Mouse (Mus musculus) forebrain, embryonic 11.5 days (tissue): ENCODE measurements around the gene Saxo2. TPM values are rescaled to one million over a fixed set of nuclear protein-coding genes. Genes with fewer than 3 reads are reported as not detected.

ENCODE experiments used
- ATAC-seq: fragments of 200-750 bp; cut with Nextera tagmentation; replicated peaks from 2 replicates; pipeline ENCODE4 v1.8.0; 2017; ENCODE audit warnings: moderate TSS enrichment; ENCODE audit not compliant: low FRiP score
- DNase-seq: peaks from one replicate; pipeline ENCODE4 v3.0.0-alpha.2; 2017; ENCODE audit warnings: low spot score
- H3K27ac ChIP-seq: fragments of 300-500 bp; sonication (generic); 2 replicates; pipeline ENCODE4 v1.5.1; 2014; ENCODE audit warnings: low read depth, low read length
- H3K27me3 ChIP-seq: fragments of 300-500 bp; sonication (generic); 2 replicates; pipeline ENCODE4 v1.6.1; 2014; ENCODE audit warnings: mild to moderate bottlenecking, low read length, mixed read lengths; ENCODE audit not compliant: control insufficient read depth, insufficient read depth
- H3K36me3 ChIP-seq: fragments of 300-500 bp; sonication (generic); 2 replicates; pipeline ENCODE4 v1.6.1; 2014; ENCODE audit warnings: mild to moderate bottlenecking, low read length, moderate library complexity, mixed read lengths; ENCODE audit not compliant: control insufficient read depth, insufficient read depth
- H3K4me1 ChIP-seq: fragments of 300-500 bp; sonication (generic); replicated peaks from 2 replicates; pipeline ENCODE4 v1.6.1; 2014; ENCODE audit warnings: low read length, mixed read lengths; ENCODE audit not compliant: control insufficient read depth, insufficient read depth
- H3K4me2 ChIP-seq: fragments of 300-500 bp; sonication (generic); 2 replicates; pipeline ENCODE4 v1.6.1; 2014; ENCODE audit warnings: low read depth, mild to moderate bottlenecking, low read length, moderate library complexity, mixed read lengths; ENCODE audit not compliant: severe bottlenecking
- H3K4me3 ChIP-seq: fragments of 300-500 bp; sonication (generic); 2 replicates; pipeline ENCODE4 v1.5.1; 2014; ENCODE audit warnings: low read depth, low read length
- H3K9ac ChIP-seq: fragments of 300-500 bp; sonication (generic); 2 replicates; pipeline ENCODE4 v1.6.1; 2014; ENCODE audit warnings: low read length
- H3K9me3 ChIP-seq: fragments of 300-500 bp; sonication (generic); 2 replicates; pipeline ENCODE4 v1.6.1; 2016; ENCODE audit warnings: low read length, mixed read lengths; ENCODE audit not compliant: control insufficient read depth
- WGBS: fragments of 180-500 bp; shearing (Covaris S2); extraction: QIAGEN DNeasy Blood & Tissue Kit; methylation state at CpG from one replicate; pipeline ENCODE4 v1.1.7; 2014; 5-methylcytosine and 5-hydroxymethylcytosine counted together
- polyA plus RNA-seq: library from polyadenylated mRNA; unstranded; fragments of >200 nt; fragmentation: Nextera tagmentation; extraction: Ambion mirVana; gene quantifications from 2 replicates; pipeline ENCODE4 v1.2.1, GENCODE M21; 2014

The Saxo2 gene
- 6.4 and 7.8 TPM in 2 replicates for polyA plus RNA-seq

DNA sequence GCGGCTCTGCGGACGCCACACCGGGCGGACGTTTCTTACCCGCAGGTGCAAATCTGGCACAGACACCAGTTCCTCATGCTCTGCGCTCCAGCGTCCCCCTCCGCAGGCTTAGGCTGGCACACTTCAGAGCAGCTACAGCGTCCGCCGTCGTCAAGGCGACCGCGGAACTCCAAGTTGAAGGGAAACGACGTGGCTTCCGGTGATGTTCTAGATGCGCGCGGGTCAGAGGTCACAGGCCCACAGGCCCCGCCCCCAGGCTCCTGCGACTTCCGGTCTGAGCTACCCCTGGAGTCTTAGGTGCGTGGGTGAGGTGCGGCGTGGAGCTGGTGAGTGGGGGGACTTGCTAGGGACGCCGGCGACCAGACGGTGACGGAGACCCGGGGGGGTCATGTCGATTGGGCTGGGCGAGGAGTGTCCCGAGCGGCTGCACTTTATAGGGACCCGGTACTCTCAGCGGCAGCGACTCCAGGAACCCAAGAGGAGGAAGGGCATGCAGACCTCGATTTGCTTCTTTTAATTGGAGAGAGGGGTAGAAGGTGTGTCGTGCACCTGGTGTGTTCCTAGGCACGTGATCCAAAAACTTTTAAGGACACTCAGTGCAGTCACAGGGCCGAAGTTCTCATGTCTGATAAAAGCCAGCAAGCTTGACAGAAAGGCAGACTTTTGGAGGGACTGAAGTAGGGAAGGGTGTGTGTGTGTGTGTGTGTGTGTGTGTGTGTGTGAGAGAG lies at the start of gene Saxo2, which contains the start of gene Efl1:
Saxo2 (minus strand) TSS at position 176 of the 728 bp plus-strand sequence.
Efl1 (plus strand) TSS at position 262 of the 728 bp plus-strand sequence.
- Histone ChIP-seq H3K36me3 (no peaks in the 10 kb centered on the region), H3K4me3 (peak within 1 kb of the TSS; percentile 76), H3K4me2 (peak within 1 kb of the TSS; percentile 57), H3K27me3 (no peaks in the 10 kb centered on the region), H3K9me3 (no peaks in the 10 kb centered on the region), H3K9ac (peak within 1 kb of the TSS; percentile 65), H3K27ac (no peak within 1 kb of the TSS), H3K4me1 (0 out of 2 replicates have a peak, but pooled peaks cover 5% of the 10 kb centered on the region)
- peak; percentile 99 for ATAC-seq
- peak; percentile 97 for DNase-seq
- under 1% methylated on average over 44 of the region's 46 CpGs for WGBS

DNA sequence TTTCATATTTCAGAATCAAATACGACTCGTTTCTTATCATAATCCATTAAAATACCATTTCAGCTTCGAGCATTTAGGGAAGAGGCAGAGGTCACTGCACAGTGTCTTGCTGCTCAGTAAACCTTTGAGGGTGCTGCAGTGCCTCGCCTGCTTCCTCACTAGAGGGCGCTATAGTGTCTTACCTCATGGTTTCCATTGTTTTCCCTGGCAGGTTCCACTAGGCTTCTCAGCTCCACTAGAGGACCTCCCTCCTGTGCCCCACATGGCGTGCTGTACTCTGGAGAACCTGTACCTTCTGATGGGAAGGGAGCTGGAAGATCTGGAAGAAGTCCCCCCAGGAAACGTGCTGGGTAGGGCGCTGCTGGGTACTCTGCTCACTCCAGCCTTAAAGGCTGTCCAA lies 49.3 kb upstream of the Saxo2 start:
- ATAC-seq (no peak), DNase-seq (no peak)
- Histone ChIP-seq H3K9ac (no peak overlapping the region), H3K27me3 (no peaks in the 10 kb centered on the region), H3K36me3 (no peaks in the 10 kb centered on the region; the same call in 1 of the 2 replicates), H3K9me3 (no peaks in the 10 kb centered on the region), H3K4me3 (no peak overlapping the region), H3K4me1 (no peaks in the 10 kb centered on the region), H3K4me2 (no peak overlapping the region), H3K27ac (no peak overlapping the region)
- WGBS: 73% methylated on average over 8 of the region's 8 CpGs

DNA sequence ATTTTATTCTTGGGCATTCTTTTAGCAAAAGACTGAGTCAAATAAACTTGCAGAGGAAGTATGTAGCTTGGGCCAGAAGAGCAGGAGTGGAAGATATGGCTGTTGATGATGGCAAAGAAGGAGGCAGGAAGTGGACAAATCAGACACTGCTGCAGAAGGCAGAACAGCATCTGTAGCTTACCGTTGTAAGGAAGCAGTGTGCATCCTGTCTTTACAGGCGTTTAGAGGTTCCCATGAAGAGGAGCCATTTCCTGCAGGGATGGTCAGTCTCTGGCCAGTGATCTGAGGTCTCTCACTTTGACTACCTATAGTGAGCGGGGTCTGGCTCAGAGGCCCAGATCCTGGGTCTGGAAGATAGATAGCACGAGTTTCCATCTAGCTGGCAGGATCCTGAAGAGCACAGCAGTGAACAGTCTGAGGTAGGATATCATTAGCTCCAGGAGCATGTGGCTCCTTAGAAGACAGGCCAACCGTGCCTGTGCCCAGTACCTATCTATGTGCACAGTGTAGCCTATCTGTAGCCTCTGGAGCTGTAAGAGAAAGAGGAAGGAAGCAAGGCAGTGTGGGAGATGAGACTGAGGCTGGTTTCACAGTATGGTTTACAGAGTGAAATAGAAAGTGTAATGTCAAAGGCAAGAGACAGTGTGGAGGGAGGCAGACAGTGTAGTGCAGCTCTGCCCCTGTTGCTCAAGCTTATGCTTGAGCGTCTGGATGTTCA lies 42.9 kb upstream of the Saxo2 start:
- Histone ChIP-seq H3K9ac (no peak overlapping the region), H3K4me1 (no peaks in the 10 kb centered on the region), H3K9me3 (no peaks in the 10 kb centered on the region), H3K27ac (no peak overlapping the region), H3K4me3 (no peak overlapping the region), H3K4me2 (no peak overlapping the region), H3K36me3 (no peaks in the 10 kb centered on the region; the same call in 1 of the 2 replicates), H3K27me3 (no peaks in the 10 kb centered on the region)
- 83% methylated on average over 6 of the region's 6 CpGs for WGBS
- DNase-seq (no peak), ATAC-seq (no peak)

DNA sequence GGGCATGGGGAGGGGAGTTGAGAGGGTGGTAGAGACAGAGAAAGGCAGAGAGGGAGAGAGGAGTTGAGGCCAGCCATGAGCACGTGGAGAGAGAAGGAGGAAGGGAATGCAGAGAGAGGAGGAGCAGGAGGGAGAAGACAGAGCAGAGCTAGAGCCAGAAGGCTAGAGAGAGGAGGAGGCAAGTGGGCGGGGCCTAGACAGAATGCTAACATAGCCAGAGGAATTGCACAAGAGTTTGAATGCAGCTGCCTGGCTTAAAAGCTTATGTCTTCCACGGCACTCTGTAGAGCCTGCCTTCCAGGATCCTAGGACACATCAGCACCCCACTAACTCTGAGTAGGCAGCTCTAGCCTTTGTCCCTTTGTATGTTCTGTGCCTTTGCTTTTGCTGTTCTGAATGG lies 40.4 kb upstream of the Saxo2 start:
- Histone ChIP-seq H3K27me3 (no peaks in the 10 kb centered on the region), H3K4me3 (no peak overlapping the region), H3K36me3 (no peaks in the 10 kb centered on the region; the same call in 1 of the 2 replicates), H3K4me1 (no peaks in the 10 kb centered on the region), H3K27ac (no peak overlapping the region), H3K9me3 (no peaks in the 10 kb centered on the region), H3K9ac (no peak overlapping the region), H3K4me2 (no peak overlapping the region)
- no peak for ATAC-seq
- 57% methylated on average over 3 of the region's 3 CpGs for WGBS
- no peak for DNase-seq

- H3K27ac ChIP-seq: no peak overlapping the region
- no peaks in the 10 kb centered on the region for H3K4me1 ChIP-seq
- no peaks in the 10 kb centered on the region for H3K9me3 ChIP-seq
- no peaks in the 10 kb centered on the region for H3K27me3 ChIP-seq
- WGBS: 95% methylated on average over 5 of the region's 5 CpGs
- DNase-seq (no peak), ATAC-seq (no peak)
- no peaks in the 10 kb centered on the region; the same call in 1 of the 2 replicates for H3K36me3 ChIP-seq
- no peak overlapping the region for H3K4me3 ChIP-seq
- H3K4me2 ChIP-seq: no peak overlapping the region
- H3K9ac ChIP-seq: no peak overlapping the region
Measured at GRCm38 (mm10) chr7:82679901-82680300, 31.6 kb upstream of the Saxo2 start.

GRCm38 (mm10) chr7:82676834-82677233 lies 28.5 kb upstream of the Saxo2 start:
- no peak overlapping the region for H3K9ac ChIP-seq
- whole genome bisulfite sequencing: 91% methylated on average over 6 of the region's 6 CpGs
- H3K9me3 ChIP-seq: no peaks in the 10 kb centered on the region
- no peaks in the 10 kb centered on the region for H3K4me1 ChIP-seq
- no peak overlapping the region for H3K27ac ChIP-seq
- no peaks in the 10 kb centered on the region for H3K36me3 ChIP-seq
- DNase-seq (no peak), ATAC-seq (no peak)
- H3K4me2 ChIP-seq: no peak overlapping the region
- H3K4me3 ChIP-seq: no peak overlapping the region
- H3K27me3 ChIP-seq: no peaks in the 10 kb centered on the region

DNA sequence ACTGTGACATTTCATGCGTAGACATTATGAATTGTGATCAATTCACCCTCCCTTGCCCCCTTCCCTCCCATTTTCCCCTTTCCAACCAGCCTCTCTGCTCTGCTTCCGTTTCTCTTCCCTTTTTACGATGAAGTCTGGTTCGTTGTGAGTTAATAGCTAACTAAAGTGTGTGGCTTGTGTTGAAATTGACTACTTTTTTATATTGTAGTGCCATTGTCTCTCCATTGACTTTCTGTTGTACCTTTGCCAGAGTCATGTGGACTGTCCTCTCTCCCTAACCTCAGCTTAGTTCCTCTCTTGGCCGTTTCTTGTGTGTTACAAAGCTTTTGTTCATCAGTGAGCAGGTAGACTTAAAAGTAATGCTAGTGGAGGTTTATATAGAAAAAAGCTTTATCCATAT lies 27.7 kb upstream of the Saxo2 start:
- WGBS: 93% methylated on average over 5 of the region's 5 CpGs
- DNase-seq (no peak), ATAC-seq (no peak)
- Histone ChIP-seq H3K4me1 (no peaks in the 10 kb centered on the region), H3K4me3 (no peak overlapping the region), H3K27ac (no peak overlapping the region), H3K27me3 (no peaks in the 10 kb centered on the region), H3K36me3 (no peaks in the 10 kb centered on the region), H3K9me3 (no peaks in the 10 kb centered on the region), H3K9ac (no peak overlapping the region), H3K4me2 (no peak overlapping the region)

DNA sequence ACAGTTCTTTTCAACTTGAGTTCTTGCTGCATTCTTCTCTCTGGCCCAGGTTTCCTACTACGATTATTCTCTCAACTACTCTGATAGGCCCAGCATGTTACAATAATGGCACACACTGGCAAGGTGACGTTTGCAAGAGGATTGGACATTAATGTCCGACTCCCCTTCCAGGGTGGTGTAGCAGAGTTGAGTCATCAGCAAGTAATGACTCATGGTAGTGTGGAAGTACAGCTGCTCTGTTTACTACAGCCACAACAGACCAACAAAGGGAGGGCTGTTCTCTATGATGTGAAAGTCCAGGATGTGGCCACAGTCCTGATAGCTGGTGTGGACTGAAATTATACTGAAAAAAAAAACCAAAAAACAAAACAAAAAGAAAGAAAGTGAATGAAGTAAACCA lies 16.3 kb upstream of the Saxo2 start:
- H3K27me3 ChIP-seq: no peaks in the 10 kb centered on the region
- H3K27ac ChIP-seq: no peak overlapping the region
- H3K36me3 ChIP-seq: peaks cover 6% of the 10 kb centered on the region; the same call in 1 of the 2 replicates
- H3K4me3 ChIP-seq: no peak overlapping the region
- H3K9ac ChIP-seq: no peak overlapping the region
- WGBS: 86% methylated on average over 3 of the region's 3 CpGs
- no peaks in the 10 kb centered on the region for H3K4me1 ChIP-seq
- DNase-seq (no peak), ATAC-seq (no peak)
- no peak overlapping the region for H3K4me2 ChIP-seq
- H3K9me3 ChIP-seq: no peaks in the 10 kb centered on the region
